Mouse (Mus musculus) gonadal fat pad, adult 2 months (tissue): ENCODE measurements around the gene Hist1h1d. TPM values are rescaled to one million over a fixed set of nuclear protein-coding genes. Genes with fewer than 3 reads are reported as not detected.
"Not testable (repeated sequence)": the region's sequence is repeated elsewhere in the genome, so short reads cannot be mapped to it uniquely, and the experiment has no call there.

Experiments
- DNase-seq: peaks from one replicate; pipeline ENCODE4 v3.0.0-alpha.2; 2012; ENCODE audit warnings: low read depth
- polyA plus RNA-seq: library from polyadenylated mRNA; depleted of rRNA; stranded (reverse); fragments of >200 nt; gene quantifications from 2 replicates; pipeline ENCODE4 v1.2.3, GENCODE M21; 2012

Gene Hist1h1d
- polyA plus RNA-seq, 1 experiment, result 0.24 TPM

DNA sequence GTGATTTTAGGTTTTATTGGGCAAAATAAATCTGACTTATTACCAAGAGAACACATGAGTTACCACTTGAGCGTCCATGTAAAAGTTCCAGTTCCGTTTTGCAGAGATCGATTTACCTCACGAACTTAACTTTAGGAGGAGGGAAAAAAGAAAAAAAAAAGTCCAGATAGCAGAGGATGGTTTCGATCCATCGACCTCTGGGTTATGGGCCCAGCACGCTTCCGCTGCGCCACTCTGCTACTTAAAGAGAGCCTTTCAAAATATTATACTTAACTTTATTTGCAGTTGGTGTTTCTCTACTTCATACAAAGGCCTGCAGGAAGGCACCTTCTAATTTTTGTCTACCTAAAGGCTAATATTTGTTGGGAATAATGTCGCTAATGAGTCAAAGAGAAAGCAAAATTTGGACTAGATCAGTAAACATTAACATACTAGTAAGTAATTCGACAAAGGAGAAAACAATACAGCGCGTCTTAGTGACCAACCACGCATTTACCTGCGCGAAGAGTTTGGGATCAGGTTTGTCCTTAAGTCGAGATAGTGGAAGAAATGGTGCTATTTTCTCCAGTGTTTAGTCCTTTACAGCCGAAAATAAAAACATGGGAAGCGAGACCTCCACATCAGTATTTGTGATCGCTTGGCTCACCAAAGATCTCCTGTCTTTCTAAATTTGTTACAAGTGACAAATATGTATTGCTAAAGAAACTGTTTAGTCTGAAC is 22.7 kb upstream of the Hist1h1d start:
- DNase-seq, result no peak

DNA sequence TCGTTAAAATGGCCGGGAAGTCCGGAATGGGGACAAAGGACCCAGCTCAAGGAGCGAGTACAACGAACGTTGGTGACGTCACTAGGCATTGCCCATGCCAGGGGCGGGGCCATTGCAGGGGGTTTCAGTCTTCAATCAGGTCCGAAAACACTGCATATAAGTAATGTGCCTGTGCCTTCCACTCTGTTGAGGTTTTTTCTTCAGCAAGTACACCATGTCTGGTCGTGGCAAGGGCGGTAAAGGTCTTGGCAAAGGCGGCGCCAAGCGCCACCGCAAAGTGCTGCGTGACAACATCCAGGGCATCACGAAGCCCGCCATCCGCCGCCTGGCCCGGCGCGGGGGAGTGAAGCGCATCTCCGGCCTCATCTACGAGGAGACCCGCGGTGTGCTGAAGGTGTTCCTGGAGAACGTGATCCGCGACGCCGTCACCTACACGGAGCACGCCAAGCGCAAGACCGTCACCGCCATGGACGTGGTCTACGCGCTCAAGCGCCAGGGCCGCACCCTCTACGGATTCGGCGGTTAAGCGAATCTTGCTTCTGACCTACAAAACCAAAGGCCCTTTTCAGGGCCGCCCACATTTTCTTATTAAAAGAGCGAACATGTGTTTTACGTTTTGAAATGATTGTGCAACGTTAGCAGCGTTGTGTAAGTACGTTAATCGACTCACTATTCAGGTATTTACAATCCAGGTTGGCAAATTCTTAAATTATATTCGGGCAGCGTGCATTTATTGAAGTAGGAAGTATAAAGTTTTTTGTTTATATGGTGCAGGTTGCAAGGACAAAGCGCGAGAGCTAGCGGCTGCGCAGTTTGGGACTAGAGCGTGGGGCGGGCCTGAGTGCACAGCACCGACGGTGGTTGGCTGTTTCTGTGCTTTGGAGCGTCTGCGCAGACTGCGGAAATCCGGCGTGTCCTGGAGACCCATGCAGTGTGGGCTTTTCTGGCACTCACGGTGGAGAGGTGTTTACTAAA is 21.9 kb upstream of the Hist1h1d start, which contains the start of gene Hist1h4h:
Gene Hist1h4h, plus strand, starts transcription at position 150 of the 975 bp plus-strand sequence.
- DNase-seq, result no peak

GRCm38 (mm10) chr13:23532262-23533075 is 20.6 kb upstream of the Hist1h1d start:
- DNase-seq, result no peak

GRCm38 (mm10) chr13:23533560-23534367 is 19.3 kb upstream of the Hist1h1d start, which contains the start of gene Hist1h2af:
Hist1h2af (plus strand) TSS chr13:23533906.
- not testable (repeated sequence) for DNase-seq

DNA sequence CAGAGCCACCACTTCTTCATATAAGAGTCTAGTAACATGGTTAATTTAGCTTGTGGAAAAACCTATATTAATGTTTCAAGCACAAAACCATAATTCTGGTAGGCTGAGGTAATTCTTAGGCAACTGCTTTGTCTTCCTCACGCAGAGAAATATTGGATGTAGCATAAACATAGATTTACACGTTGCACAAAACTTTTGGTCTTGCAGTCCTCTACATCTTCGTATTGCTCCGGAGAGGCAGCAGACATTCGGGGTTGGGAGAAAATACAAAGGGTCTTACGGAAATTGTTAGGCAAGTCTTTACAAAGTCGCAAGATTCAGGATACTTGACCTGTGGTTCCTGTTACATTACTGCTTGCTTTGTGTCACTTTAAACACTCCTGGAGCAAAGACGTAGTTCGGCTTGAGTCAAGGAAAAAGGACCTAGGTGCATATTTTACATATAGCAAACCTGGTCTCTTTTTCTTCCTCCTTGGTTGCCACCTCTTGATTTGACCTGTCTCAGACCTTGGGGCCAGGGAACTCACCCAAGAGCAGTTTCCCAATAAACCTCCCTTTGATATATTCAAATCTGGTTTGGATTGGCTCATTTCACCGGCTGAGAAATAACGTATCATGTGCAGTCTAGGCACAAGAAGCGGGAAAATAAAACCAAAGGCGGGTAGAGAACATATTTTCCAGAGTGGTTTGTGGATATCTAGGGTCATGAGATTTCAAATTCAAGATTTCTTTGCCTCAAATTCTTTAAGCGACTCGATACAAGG is 18.5 kb upstream of the Hist1h1d start:
- no peak for DNase-seq

DNA sequence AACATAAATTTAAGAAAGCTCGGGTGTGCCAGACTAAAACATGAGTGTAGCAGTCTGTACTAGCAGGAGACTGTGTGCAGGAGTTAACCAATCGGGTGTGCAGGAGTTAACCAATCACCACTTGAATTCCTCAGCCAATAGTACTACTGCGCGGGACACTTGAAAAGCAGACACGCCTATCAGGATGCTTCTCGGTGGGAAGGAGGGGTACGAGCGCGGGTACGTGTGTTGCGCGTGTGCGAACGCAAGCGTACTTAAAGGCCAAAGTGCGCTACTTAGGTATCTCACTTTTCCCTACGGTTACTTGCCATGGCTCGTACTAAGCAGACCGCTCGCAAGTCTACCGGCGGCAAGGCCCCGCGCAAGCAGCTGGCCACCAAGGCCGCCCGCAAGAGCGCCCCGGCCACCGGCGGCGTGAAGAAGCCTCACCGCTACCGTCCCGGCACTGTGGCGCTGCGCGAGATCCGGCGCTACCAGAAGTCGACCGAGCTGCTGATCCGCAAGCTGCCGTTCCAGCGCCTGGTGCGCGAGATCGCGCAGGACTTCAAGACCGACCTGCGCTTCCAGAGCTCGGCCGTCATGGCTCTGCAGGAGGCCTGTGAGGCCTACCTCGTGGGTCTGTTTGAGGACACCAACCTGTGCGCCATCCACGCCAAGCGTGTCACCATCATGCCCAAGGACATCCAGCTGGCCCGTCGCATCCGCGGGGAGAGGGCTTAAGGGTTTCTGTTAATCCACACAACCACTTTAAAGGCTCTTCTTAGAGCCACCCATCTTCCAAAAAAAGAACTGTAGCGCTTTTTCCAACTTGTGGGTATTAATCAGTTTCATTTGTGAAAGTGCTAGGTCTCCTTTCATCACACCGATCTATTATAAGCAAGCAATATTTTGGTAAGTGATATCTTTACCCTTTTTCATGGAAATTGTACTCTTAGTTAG is 17.7 kb upstream of the Hist1h1d start, which contains the start of gene Hist1h3g:
Gene Hist1h3g, plus strand, starts transcription at position 286 of the 939 bp plus-strand sequence.
- DNase-seq, result not testable (repeated sequence)

DNA sequence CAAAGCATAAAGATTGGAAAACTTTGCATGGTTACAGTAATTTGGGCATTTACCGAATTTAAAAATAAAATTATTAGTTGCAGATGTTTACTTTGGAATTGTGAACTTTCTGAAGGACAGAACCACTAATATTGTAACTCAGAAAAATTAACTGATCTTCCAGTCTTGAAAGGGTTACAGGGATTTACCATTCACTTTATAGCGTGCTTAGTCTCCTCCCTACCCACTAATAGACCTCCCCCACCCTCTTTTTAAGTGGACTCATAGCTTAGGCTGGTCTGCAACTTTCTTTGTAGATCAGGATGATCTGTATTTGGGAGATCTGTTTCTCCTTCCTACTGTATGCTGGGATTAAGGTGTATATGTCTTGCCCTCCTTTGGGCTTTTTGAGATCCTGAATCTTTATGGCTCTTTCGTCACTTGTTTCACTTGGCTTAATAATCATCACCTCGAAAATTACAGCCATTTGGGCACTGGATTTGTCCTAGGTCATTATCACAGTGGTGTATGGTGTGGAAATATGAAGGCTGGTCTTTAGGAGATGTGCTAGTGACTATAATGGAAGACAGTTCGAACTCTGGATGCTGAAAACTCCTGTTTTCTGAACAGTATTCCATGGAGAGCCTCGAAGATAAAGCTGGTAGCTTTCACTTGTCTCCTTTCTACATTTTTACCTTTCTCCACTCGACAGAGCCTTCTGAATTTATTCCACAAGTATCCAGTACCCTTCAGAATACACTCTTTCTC is 16.8 kb upstream of the Hist1h1d start:
- no peak for DNase-seq

GRCm38 (mm10) chr13:23537006-23537710 is 15.9 kb upstream of the Hist1h1d start:
- DNase-seq, result no peak

DNA sequence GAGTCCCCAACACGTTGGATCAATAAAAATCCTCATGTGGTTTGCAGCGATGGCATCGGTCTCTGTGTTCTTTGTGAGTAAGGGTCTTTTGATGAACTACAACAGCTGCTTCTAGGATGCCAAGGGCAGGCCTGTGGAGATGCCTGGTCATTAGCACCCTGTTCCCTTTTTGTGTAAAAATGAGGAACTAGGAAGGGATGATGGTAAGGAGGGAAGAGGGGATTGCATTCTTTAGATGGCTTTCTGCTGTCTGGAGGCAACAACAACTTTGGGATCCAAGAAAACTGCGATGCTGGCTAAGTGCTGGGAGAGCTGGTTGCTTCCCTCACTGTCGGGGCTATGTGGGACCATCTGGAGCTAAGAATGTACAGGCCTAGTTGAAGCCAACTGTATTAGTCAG is 14.8 kb upstream of the Hist1h1d start:
- no peak for DNase-seq

- DNase-seq, result not testable (repeated sequence)
Observed at GRCm38 (mm10) chr13:23539821-23540220, 13.2 kb upstream of the Hist1h1d start.

DNA sequence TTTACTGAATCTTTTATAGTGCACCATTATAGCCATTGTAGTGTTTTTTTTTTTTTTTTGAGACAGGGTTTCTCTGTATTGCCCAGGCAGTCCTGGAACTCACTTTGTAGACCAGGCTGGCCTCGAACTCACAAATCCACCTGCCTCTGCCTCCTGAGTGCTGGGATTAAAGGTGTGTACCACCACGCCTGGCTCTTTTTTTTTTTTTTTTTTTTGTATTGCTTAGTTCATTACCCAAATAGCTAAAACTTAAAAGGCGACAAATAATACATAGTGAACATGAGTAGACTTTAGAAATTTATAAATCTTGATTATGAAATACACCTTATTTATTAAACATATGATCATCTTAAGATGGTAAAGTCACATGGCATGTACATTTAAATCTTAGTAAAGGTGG is 11.6 kb upstream of the Hist1h1d start:
- DNase-seq, result no peak

GRCm38 (mm10) chr13:23542225-23542980 is 10.7 kb upstream of the Hist1h1d start:
- DNase-seq, result not testable (repeated sequence)

DNA sequence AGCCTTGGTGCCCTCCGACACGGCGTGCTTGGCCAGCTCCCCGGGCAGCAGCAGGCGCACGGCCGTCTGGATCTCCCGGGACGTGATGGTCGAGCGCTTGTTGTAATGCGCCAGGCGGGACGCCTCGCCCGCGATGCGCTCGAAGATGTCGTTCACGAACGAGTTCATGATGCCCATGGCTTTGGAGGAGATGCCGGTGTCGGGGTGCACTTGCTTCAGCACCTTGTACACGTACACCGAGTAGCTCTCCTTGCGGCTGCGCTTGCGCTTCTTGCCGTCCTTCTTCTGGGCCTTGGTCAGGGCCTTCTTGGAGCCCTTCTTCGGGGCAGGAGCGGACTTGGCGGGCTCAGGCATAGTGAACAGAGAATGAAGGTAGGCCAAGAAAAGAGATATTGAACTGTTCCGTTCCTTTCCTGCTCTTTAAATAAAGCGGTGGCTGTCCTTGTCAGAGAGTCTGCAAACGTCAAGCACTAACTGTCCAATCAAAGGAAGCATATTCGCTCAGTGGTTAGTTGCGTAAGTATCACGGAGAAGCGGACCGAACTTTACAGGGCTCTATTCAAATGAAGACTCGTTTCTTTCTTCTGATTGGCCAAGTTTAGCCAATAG is 10.0 kb upstream of the Hist1h1d start, which contains the start of gene Hist1h2bh:
Gene Hist1h2bh, minus strand, starts transcription at position 394 of the 609 bp plus-strand sequence.
- DNase-seq, result not testable (repeated sequence)

GRCm38 (mm10) chr13:23543965-23544786 is 8.9 kb upstream of the Hist1h1d start, which contains the start of gene Hist1h3f:
Hist1h3f (plus strand) TSS chr13:23544052.
- DNase-seq, result peak; percentile 97

GRCm38 (mm10) chr13:23544787-23545120 is 8.3 kb upstream of the Hist1h1d start:
- not testable (repeated sequence) for DNase-seq
